Mouse (Mus musculus) mature B cell (primary cell): ENCODE data around the gene Gpr27.

ENCODE experiments used
- in situ Hi-C: fragments of 300-500 bp; cut with MboI; formaldehyde crosslinking; loops from 2 replicates; pipeline ENCODE4 v1.14.3; 2019

Gene Gpr27

GRCm38 (mm10) chr6:99677325-99677724, 15.2 kb upstream of the Gpr27 start:
- in situ Hi-C loops, result no loop called here

GRCm38 (mm10) chr6:99678108-99678507, 14.4 kb upstream of the Gpr27 start:
- in situ Hi-C loops, result no loop called here

GRCm38 (mm10) chr6:99683974-99684373, 8.5 kb upstream of the Gpr27 start:
- in situ Hi-C loops, result no loop called here

GRCm38 (mm10) chr6:99684899-99685298, 7.6 kb upstream of the Gpr27 start:
- in situ Hi-C loops, result no loop called here

GRCm38 (mm10) chr6:99688513-99688912, 4.0 kb upstream of the Gpr27 start:
- in situ Hi-C loops, result no loop called here

GRCm38 (mm10) chr6:99691666-99692205, 743 bp upstream of the Gpr27 start:
- in situ Hi-C loops, result no loop called here

- in situ Hi-C loops, result no loop called here
These were observed 700 bp downstream of the Gpr27 start for GRCm38 (mm10) chr6:99692916-99693841.

GRCm38 (mm10) chr6:99700484-99700883, 8.0 kb downstream of the Gpr27 start:
- in situ Hi-C loops, result no loop called here

- in situ Hi-C loops, result no loop called here
These were observed 19.2 kb downstream of the Gpr27 start for GRCm38 (mm10) chr6:99711576-99712101.

GRCm38 (mm10) chr6:99713256-99713655, 20.8 kb downstream of the Gpr27 start:
- in situ Hi-C loops, result no loop called here

GRCm38 (mm10) chr6:99715191-99715590, 22.7 kb downstream of the Gpr27 start:
- in situ Hi-C loops, result no loop called here

GRCm38 (mm10) chr6:99715913-99716312, 23.4 kb downstream of the Gpr27 start:
- in situ Hi-C loops, result no loop called here

- in situ Hi-C loops, result no loop called here
These were observed 28.6 kb downstream of the Gpr27 start for GRCm38 (mm10) chr6:99721032-99721431.

- in situ Hi-C loops, result no loop called here
These were observed 29.9 kb downstream of the Gpr27 start for GRCm38 (mm10) chr6:99722390-99722789.

GRCm38 (mm10) chr6:99725971-99726561, 33.6 kb downstream of the Gpr27 start, which contains the start of gene Prok2:
Prok2 (minus strand) TSS chr6:99726392.
- in situ Hi-C loops, result no loop called here

- in situ Hi-C loops, result no loop called here
These were observed 34.3 kb downstream of the Gpr27 start for GRCm38 (mm10) chr6:99726576-99727303.

GRCm38 (mm10) chr6:99729853-99730252, 37.4 kb downstream of the Gpr27 start:
- in situ Hi-C loops, result no loop called here

- in situ Hi-C loops, result no loop called here
These were observed 39.4 kb downstream of the Gpr27 start for GRCm38 (mm10) chr6:99731926-99732325.

GRCm38 (mm10) chr6:99732673-99733072, 40.2 kb downstream of the Gpr27 start:
- in situ Hi-C loops, result no loop called here

- in situ Hi-C loops, result no loop called here
These were observed 42.2 kb downstream of the Gpr27 start for GRCm38 (mm10) chr6:99734666-99735065.

- in situ Hi-C loops, result no loop called here
These were observed 50.4 kb downstream of the Gpr27 start for GRCm38 (mm10) chr6:99742866-99743265.
